Mouse (Mus musculus): ENCODE data around the gene Rac2. TPM values are rescaled to one million over a fixed set of nuclear protein-coding genes. Genes with fewer than 3 reads are reported as not detected.

Gene Rac2
- polyA plus RNA-seq, 3 experiments from 2014 or later, result 2,973 to 4,396 (median 4,109) TPM

GRCm38 (mm10) chr15:78547415-78548335 is 24.9 kb downstream of the Rac2 start:
- ATAC-seq, result peak; percentile 67

- ATAC-seq, result no peak
Observed at GRCm38 (mm10) chr15:78546060-78546459, 26.5 kb downstream of the Rac2 start.

- no peak for ATAC-seq
Observed at GRCm38 (mm10) chr15:78544561-78545001, 28.0 kb downstream of the Rac2 start, which contains the start of gene Sstr3. TSS of gene Sstr3 (minus strand) at chr15:78544685.

- ATAC-seq, result no peak
Observed at GRCm38 (mm10) chr15:78544041-78544440, 28.5 kb downstream of the Rac2 start.

- ATAC-seq, result no peak
Observed at GRCm38 (mm10) chr15:78542767-78543303, 29.7 kb downstream of the Rac2 start.

- no peak for ATAC-seq
Observed at GRCm38 (mm10) chr15:78542098-78542766, 30.4 kb downstream of the Rac2 start.

GRCm38 (mm10) chr15:78541606-78542005 is 31.0 kb downstream of the Rac2 start:
- ATAC-seq, result no peak

- ATAC-seq, result no peak
Observed at GRCm38 (mm10) chr15:78541036-78541435, 31.5 kb downstream of the Rac2 start.

- no peak for ATAC-seq
Observed at GRCm38 (mm10) chr15:78535723-78536421, 36.7 kb downstream of the Rac2 start.

- no peak for ATAC-seq
Observed at GRCm38 (mm10) chr15:78533346-78533835, 39.2 kb downstream of the Rac2 start.

- no peak for ATAC-seq
Observed at GRCm38 (mm10) chr15:78532566-78533345, 39.8 kb downstream of the Rac2 start.

- peak; percentile 77 for ATAC-seq
Observed at GRCm38 (mm10) chr15:78531901-78532469, 40.6 kb downstream of the Rac2 start.

GRCm38 (mm10) chr15:78531451-78531720 is 41.2 kb downstream of the Rac2 start:
- no peak for ATAC-seq

GRCm38 (mm10) chr15:78530671-78531450 is 41.7 kb downstream of the Rac2 start, which contains the start of gene C1qtnf6:
TSS of gene C1qtnf6 (minus strand) at chr15:78531416.
- ATAC-seq, result no peak

GRCm38 (mm10) chr15:78530141-78530540 is 42.4 kb downstream of the Rac2 start:
- no peak for ATAC-seq

GRCm38 (mm10) chr15:78529428-78529990 is 43.1 kb downstream of the Rac2 start:
- ATAC-seq, result no peak

GRCm38 (mm10) chr15:78528726-78529411 is 43.7 kb downstream of the Rac2 start:
- peak; percentile 35 for ATAC-seq

GRCm38 (mm10) chr15:78527973-78528372 is 44.6 kb downstream of the Rac2 start:
- ATAC-seq, result peak; percentile 66

- no peak for ATAC-seq
Observed at GRCm38 (mm10) chr15:78524163-78524562, 48.4 kb downstream of the Rac2 start.

- no peak for ATAC-seq
Observed at GRCm38 (mm10) chr15:78521892-78522291, 50.7 kb downstream of the Rac2 start.

Data from inflammation-experienced regulatory T-cells, adult 6 months (primary cell).